Mouse (Mus musculus) cerebellum, adult (tissue): ENCODE measurements around the gene 5730596B20Rik.

Experiments
- ATAC-seq: cut with Nextera tagmentation; 2 replicates; pipeline ENCODE4 v1.9.2; 2017; ENCODE audit warnings: mild to moderate bottlenecking, moderate library complexity, mixed read lengths; ENCODE audit not compliant: insufficient number of reproducible peaks, low FRiP score, low TSS enrichment

The 5730596B20Rik gene

DNA sequence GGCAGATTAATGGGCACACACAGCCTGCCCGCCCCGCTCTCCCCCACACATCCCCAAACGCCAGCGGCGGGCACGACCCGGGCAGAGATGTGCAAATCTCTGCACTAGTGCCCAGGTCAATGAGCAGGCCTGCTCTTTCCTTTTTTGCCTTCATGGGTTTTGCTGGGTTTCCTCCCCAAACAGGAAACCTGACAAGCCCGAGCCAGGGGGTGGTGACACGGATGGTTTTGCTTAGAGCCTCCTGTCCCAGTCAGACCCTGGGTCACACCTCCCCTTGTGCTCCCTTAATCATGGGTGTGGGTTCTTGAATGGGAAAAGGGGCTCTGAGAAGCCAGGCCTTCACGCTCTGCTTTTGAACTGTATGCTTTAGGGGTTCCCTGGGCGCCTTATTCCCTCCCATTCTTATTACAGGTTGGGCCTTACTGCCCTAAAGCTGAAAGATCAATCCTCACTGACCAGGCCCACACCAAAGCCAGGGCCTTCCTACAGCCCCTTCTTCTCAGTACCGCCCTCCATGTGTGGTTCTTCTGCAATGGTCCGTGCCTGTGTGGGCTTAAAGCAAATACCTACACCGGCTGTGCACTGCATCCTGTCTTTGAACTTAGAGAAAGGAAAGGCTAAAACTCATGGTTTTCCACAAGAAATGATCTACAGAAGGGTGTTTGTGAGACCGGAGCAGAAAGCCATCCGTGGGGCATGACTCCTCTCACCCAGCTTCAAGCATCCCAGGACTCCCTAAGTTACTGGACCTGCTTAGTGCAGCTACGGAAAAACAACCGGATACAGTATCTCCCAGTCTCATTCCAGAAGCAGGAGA, 31.8 kb downstream of the 5730596B20Rik start:
- ATAC-seq, result no peak

DNA sequence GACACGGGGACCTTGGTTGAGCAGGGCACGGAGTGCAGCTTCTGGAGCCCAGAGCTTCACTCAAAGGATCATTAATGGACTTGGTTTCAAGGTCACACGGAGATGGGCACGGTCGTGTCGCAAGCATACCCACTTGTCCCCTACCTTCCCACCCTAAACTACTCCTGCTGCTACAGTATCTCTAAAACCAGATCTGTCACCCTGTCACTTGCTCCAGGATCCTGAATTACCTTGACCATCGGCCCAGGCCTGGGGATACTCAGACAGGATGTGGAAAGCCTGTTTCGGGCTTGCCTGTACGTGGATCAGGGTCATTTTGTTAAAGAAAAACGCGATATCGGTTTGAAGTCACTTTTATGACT, 32.4 kb downstream of the 5730596B20Rik start:
- ATAC-seq, result no peak

DNA sequence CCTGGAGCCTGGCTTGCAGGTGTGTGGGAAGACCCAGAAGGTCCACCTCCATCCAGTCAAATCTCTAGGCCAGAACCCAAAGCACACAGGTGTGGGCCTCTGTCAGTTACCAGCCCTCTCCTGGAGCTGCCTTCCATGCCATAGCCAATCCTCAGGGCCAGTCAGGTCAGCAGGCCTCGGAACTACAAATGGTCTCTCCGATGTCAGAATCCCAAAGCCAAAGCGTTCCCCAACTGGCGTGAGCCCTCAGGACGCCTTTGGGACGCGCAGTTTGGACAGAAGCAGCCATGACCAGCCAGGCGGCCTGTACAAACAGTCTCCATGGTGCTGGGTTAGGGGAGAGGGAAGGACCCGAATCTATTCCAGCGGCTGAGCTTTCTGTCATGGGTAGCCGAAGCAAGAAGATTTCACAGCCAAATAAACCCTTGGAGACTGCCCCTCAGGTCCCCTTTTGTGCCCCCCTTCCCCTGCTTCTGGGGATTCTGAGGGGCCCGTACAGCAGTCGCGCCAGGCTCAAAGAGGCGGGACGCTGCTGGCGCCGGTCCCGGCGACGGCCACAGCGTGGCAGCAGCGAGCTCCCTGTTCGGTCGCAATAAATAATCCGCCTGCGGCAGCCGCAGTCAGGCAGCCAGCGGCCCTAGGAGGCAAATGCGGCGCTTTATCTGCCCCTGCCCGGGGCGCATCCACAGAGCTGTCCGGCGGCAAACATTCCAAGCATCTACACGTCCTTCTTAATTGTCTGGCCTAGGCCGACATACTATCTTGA, 34.1 kb downstream of the 5730596B20Rik start:
- no peak for ATAC-seq

DNA sequence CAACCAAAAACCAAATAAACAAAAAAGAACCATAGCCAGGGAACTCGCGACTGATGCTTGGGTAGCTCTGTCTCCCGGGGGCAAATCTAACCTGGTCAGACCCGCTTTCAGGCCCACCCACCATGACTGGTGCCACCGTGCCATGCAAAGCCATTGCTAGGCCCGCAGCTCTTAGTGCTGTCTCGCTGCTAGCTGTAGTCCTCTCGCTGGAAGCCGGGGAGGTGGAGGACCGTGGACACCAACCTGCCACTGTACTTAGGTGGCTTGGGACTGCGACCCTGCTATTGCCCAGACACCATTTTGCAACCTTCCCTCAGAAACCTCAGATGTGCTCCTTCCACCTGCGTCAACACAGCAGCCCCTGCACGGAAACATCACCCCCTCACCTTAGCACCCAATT, 34.7 kb downstream of the 5730596B20Rik start:
- no peak for ATAC-seq

- no peak for ATAC-seq
Measured at GRCm38 (mm10) chr6:52212556-52213118, 35.3 kb downstream of the 5730596B20Rik start.

- no peak for ATAC-seq
Measured at GRCm38 (mm10) chr6:52213119-52213986, 36.1 kb downstream of the 5730596B20Rik start, which contains the start of the genes Hoxa3 and Gm28308. Hoxa3 (minus strand) TSS chr6:52213336. Gm28308 (minus strand) TSS chr6:52213339.

DNA sequence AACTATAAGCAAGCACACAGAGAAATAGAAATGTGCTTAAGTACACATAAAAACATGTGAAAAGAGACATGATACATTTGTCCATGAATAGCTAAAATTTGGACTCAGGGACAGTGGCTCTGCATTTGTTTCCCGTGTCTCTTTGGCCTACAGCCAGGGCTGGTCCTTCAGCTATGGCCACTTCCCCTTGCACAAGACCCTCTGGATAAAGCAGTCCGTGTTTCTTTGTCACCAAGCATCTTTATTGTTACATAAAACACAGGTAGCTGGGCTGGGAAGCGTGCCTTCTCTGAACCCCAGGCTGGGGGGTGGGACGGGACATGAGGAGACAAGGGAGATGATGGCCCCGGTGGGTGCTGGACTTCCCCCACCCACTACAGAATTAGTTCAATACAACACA, 37.0 kb downstream of the 5730596B20Rik start:
- no peak for ATAC-seq

GRCm38 (mm10) chr6:52215070-52215469, 37.8 kb downstream of the 5730596B20Rik start:
- no peak for ATAC-seq

GRCm38 (mm10) chr6:52215771-52216535, 38.7 kb downstream of the 5730596B20Rik start:
- ATAC-seq, result no peak

DNA sequence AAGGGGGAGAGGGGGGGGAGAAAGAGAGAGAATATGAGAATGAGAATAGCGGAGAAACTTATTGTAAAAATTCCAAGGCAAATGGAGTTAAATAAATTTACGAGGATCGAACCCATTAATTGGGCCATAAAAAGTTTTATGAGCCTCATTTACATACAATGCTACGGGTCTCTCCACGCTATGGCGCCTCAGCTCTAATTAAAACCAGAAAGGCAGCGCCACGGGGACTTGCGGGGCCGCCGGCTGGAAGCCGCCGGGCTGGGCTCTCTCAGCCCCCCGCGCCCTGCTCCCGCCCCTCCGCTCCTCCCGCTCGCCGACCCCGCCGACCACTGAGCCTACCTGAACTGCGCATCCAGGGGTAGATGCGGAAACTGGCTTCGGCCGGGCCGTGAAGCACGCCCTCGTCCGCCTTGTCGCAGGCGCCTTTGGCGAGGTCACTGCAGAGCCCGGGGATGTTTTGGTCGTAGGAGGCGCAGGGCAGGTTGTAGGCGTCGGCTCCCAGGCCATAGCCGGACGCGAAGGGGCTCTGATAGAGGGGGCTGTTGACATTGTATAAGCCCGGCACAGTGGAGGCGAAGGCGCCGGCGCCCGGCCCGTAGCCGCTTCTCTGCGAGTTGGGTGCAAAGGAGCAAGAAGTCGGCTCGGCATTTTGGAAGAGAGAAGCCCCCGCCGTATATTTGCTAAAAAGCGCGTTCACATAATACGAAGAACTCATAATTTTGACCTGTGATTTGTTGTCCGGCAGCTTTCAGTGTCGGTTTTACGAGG, 39.6 kb downstream of the 5730596B20Rik start:
- ATAC-seq, result no peak

DNA sequence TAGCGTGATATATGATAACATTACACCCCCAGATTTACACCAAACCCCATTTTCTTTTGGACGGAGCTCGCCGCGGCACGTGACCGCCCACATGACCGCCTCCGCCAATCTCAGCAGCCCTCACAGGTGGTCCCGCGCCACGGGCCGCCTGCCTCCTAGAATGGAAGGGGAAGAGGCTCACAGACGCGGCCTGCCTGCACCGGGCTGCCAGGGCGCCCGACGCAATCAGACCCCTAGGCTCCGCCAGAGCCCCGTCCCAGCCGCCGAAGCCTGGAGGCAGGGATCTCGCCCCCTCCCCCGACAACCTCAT, 40.1 kb downstream of the 5730596B20Rik start:
- no peak for ATAC-seq

GRCm38 (mm10) chr6:52217895-52218642, 40.8 kb downstream of the 5730596B20Rik start:
- ATAC-seq, result no peak

GRCm38 (mm10) chr6:52218643-52219215, 41.4 kb downstream of the 5730596B20Rik start:
- ATAC-seq, result no peak

- no peak for ATAC-seq
Measured at GRCm38 (mm10) chr6:52219234-52219942, 42.1 kb downstream of the 5730596B20Rik start.

GRCm38 (mm10) chr6:52220003-52220864, 42.9 kb downstream of the 5730596B20Rik start:
- ATAC-seq, result no peak

- no peak for ATAC-seq
Measured at GRCm38 (mm10) chr6:52220865-52221310, 43.6 kb downstream of the 5730596B20Rik start.
